Mouse (Mus musculus) CH12.LX (cell line): ENCODE results near the gene Fam198a. TPM values are rescaled to one million over a fixed set of nuclear protein-coding genes. Genes with fewer than 3 reads are reported as not detected.

Experiments used
- DNase-seq: peaks from one replicate; pipeline ENCODE4 v3.0.0-alpha.2; 2013; ENCODE audit errors: extremely low read depth
- H3K27ac ChIP-seq: 2 replicates; pipeline ENCODE4 v1.5.1; 2012; ENCODE audit warnings: low read depth, mild to moderate bottlenecking, control low read depth, moderate library complexity; ENCODE audit not compliant: insufficient read depth
- H3K27me3 ChIP-seq: replicated peaks from 2 replicates; pipeline ENCODE3; 2012; ENCODE audit warnings: inconsistent platforms
- H3K36me3 ChIP-seq, 2 experiments: replicated peaks in 1 of 2; 2 replicates each; pipeline versions ENCODE3 to v1.6.1; 2012; ENCODE audit warnings: inconsistent platforms in 1 of 2, low read length in 1 of 2, mild to moderate bottlenecking in 1 of 2, mixed read lengths in 1 of 2, moderate library complexity in 1 of 2; ENCODE audit not compliant: control insufficient read depth in 1 of 2, insufficient read depth in 1 of 2
- H3K4me1 ChIP-seq, 2 experiments: 2 replicates each; pipeline ENCODE4 v1.6.1; 2012; ENCODE audit warnings: inconsistent platforms in 1 of 2, moderate library complexity in 1 of 2; ENCODE audit not compliant: insufficient read depth in 2 of 2, control insufficient read depth in 1 of 2
- H3K4me2 ChIP-seq: 2 replicates; pipeline ENCODE4 v1.6.1; 2012; ENCODE audit warnings: low read depth, mild to moderate bottlenecking, control low read depth; ENCODE audit not compliant: poor library complexity, insufficient read depth, severe bottlenecking
- H3K4me3 ChIP-seq, 3 experiments: fragments of 150-350 bp in 1 of 3; sonication (generic) in 1 of 3; replicated peaks in 1 of 3; 2 replicates each; pipeline versions ENCODE3 to v1.5.1; 2011 to 2012; ENCODE audit warnings: low read depth in 2 of 3, low read length in 2 of 3, mild to moderate bottlenecking in 2 of 3, moderate library complexity in 2 of 3, control low read depth in 1 of 3, improper control_type of control experiment in 1 of 3, inconsistent platforms in 1 of 3, mixed read lengths in 1 of 3; ENCODE audit not compliant: poor library complexity in 1 of 3
- H3K79me2 ChIP-seq: replicated peaks from 2 replicates; pipeline ENCODE4 v1.6.1; 2012; ENCODE audit warnings: mild to moderate bottlenecking, moderate library complexity; ENCODE audit not compliant: control insufficient read depth, poor library complexity, insufficient read depth, severe bottlenecking; ENCODE audit errors: extremely low read depth
- H3K9ac ChIP-seq: 2 replicates; pipeline ENCODE4 v1.6.1; 2012; ENCODE audit warnings: low read depth, mild to moderate bottlenecking, control low read depth, moderate library complexity; ENCODE audit not compliant: insufficient read depth
- H3K9me3 ChIP-seq: replicated peaks from 2 replicates; pipeline ENCODE3; 2012; ENCODE audit warnings: low read length, inconsistent platforms, mixed read lengths
- BHLHE40 ChIP-seq: IDR thresholded peaks from 2 replicates; pipeline ENCODE4 v1.6.1; 2011; ENCODE audit warnings: mild to moderate bottlenecking, low read depth, low read length, improper control_type of control experiment
- CHD1 ChIP-seq: IDR thresholded peaks from 2 replicates; pipeline ENCODE4 v1.6.1; 2012; ENCODE audit warnings: low read depth, low read length, improper control_type of control experiment, inconsistent platforms
- CTCF ChIP-seq, 2 experiments: IDR thresholded peaks in 1 of 2; conservative IDR thresholded peaks in 1 of 2; 2 replicates each; pipeline ENCODE4 v1.5.1; 2011 to 2012; ENCODE audit warnings: low read depth in 2 of 2, low read length in 2 of 2, improper control_type of control experiment in 1 of 2, inconsistent platforms in 1 of 2, mild to moderate bottlenecking in 1 of 2, moderate library complexity in 1 of 2
- E2F4 ChIP-seq: IDR thresholded peaks from 2 replicates; pipeline ENCODE4 v1.6.1; 2011; ENCODE audit warnings: low read depth, low read length, improper control_type of control experiment; ENCODE audit not compliant: insufficient replicate concordance
- EP300 ChIP-seq: IDR thresholded peaks from 2 replicates; pipeline ENCODE4 v1.6.1; 2011; ENCODE audit warnings: low read length, improper control_type of control experiment
- ETS1 ChIP-seq: conservative IDR thresholded peaks from 2 replicates; pipeline ENCODE4 v1.6.1; 2012; ENCODE audit warnings: low read depth, mild to moderate bottlenecking, inconsistent platforms, low read length, improper control_type of control experiment, moderate library complexity
- GABPA ChIP-seq: IDR thresholded peaks from 2 replicates; pipeline ENCODE4 v1.6.1; 2012; ENCODE audit warnings: low read depth, low read length, improper control_type of control experiment, inconsistent platforms; ENCODE audit not compliant: insufficient replicate concordance
- HCFC1 ChIP-seq: IDR thresholded peaks from 2 replicates; pipeline ENCODE4 v1.6.1; 2012; ENCODE audit warnings: low read depth, mild to moderate bottlenecking, inconsistent platforms, low read length, improper control_type of control experiment
- JUN ChIP-seq: IDR thresholded peaks from 2 replicates; pipeline ENCODE4 v1.6.1; 2011; ENCODE audit warnings: low read depth, mild to moderate bottlenecking, low read length, improper control_type of control experiment, moderate library complexity; ENCODE audit not compliant: insufficient read depth
- KAT2A ChIP-seq: IDR thresholded peaks from 2 replicates; pipeline ENCODE4 v1.6.1; 2012; ENCODE audit warnings: low read length, improper control_type of control experiment, inconsistent platforms; ENCODE audit not compliant: insufficient replicate concordance
- MAFK ChIP-seq: IDR thresholded peaks from 2 replicates; pipeline ENCODE4 v1.6.1; 2011; ENCODE audit warnings: low read length, improper control_type of control experiment; ENCODE audit not compliant: insufficient replicate concordance
- MAX ChIP-seq: IDR thresholded peaks from 2 replicates; pipeline ENCODE4 v1.6.1; 2011; ENCODE audit warnings: low read length, improper control_type of control experiment
- MAZ ChIP-seq: IDR thresholded peaks from 2 replicates; pipeline ENCODE4 v1.6.1; 2012; ENCODE audit warnings: low read depth, mild to moderate bottlenecking, inconsistent platforms, low read length, improper control_type of control experiment, moderate library complexity
- MEF2A ChIP-seq: IDR thresholded peaks from 2 replicates; pipeline ENCODE4 v1.6.1; 2014; ENCODE audit warnings: low read depth, mild to moderate bottlenecking, inconsistent platforms, low read length, improper control_type of control experiment, borderline replicate concordance
- MXI1 ChIP-seq: IDR thresholded peaks from 2 replicates; pipeline ENCODE4 v1.6.1; 2011; ENCODE audit warnings: mild to moderate bottlenecking, low read depth, low read length, improper control_type of control experiment
- MYC ChIP-seq: IDR thresholded peaks from 2 replicates; pipeline ENCODE4 v1.6.1; 2011; ENCODE audit warnings: low read depth, mild to moderate bottlenecking, improper control_type of control experiment, low read length
- NELFE ChIP-seq: IDR thresholded peaks from 2 replicates; pipeline ENCODE4 v1.6.1; 2011; ENCODE audit warnings: low read depth, low read length, improper control_type of control experiment
- PAX5 ChIP-seq: IDR thresholded peaks from 2 replicates; pipeline ENCODE4 v1.6.1; 2012; ENCODE audit warnings: low read length, inconsistent platforms, mixed read lengths
- POLR2A ChIP-seq: IDR thresholded peaks from 2 replicates; pipeline ENCODE4 v1.6.1; 2011; ENCODE audit warnings: low read depth, mild to moderate bottlenecking, improper control_type of control experiment, low read length
- RAD21 ChIP-seq: IDR thresholded peaks from 2 replicates; pipeline ENCODE4 v1.6.1; 2011; ENCODE audit warnings: low read depth, mild to moderate bottlenecking, low read length, improper control_type of control experiment, moderate library complexity
- SIN3A ChIP-seq: IDR thresholded peaks from 2 replicates; pipeline ENCODE4 v1.6.1; 2012; ENCODE audit warnings: low read length, improper control_type of control experiment, inconsistent platforms
- TBP ChIP-seq: conservative IDR thresholded peaks from 2 replicates; pipeline ENCODE4 v1.6.1; 2011; ENCODE audit warnings: low read depth, low read length, improper control_type of control experiment
- UBTF ChIP-seq: IDR thresholded peaks from 2 replicates; pipeline ENCODE4 v1.6.1; 2012; ENCODE audit warnings: low read depth, mild to moderate bottlenecking, inconsistent platforms, low read length, improper control_type of control experiment, moderate library complexity
- USF1 ChIP-seq: IDR thresholded peaks from 2 replicates; pipeline ENCODE4 v1.6.1; 2014; ENCODE audit warnings: low read depth, mild to moderate bottlenecking, inconsistent platforms, low read length, improper control_type of control experiment
- USF2 ChIP-seq: conservative IDR thresholded peaks from 2 replicates; pipeline ENCODE4 v1.6.1; 2011; ENCODE audit warnings: low read depth, low read length, improper control_type of control experiment
- ZC3H11A ChIP-seq: IDR thresholded peaks from 2 replicates; pipeline ENCODE4 v1.6.1; 2012; ENCODE audit warnings: low read depth, mild to moderate bottlenecking, inconsistent platforms, low read length, improper control_type of control experiment
- ZKSCAN1 ChIP-seq: IDR thresholded peaks from 2 replicates; pipeline ENCODE4 v1.6.1; 2012; ENCODE audit warnings: low read depth, inconsistent platforms, low read length, improper control_type of control experiment, borderline replicate concordance
- dilution Hi-C: fragments of 300-500 bp; cut with MboI; formaldehyde crosslinking; loops from 2 replicates; pipeline ENCODE4 v1.14.3; 2020; ENCODE audit warnings: low sequenced_read_pairs; ENCODE audit not compliant: extremely low pct_unique_long_range_greater_than_20kb, extremely low pct_ligation_motif_present
- in situ Hi-C: fragments of 300-500 bp; cut with MboI; formaldehyde crosslinking; loops from 3 replicates; pipeline ENCODE4 v1.14.3; 2019; ENCODE audit warnings: low sequenced_read_pairs, low pct_ligation_motif_present, low pct_unique_long_range_greater_than_20kb, mixed read lengths
- polyA plus RNA-seq: library from polyadenylated mRNA; unstranded; fragments of >175 nt; gene quantifications from 2 replicates; pipeline ENCODE4 v1.2.1, GENCODE M21; 2012; ENCODE audit warnings: low read depth; ENCODE audit not compliant: insufficient read length
- total RNA-seq, 2 experiments: library from RNA; depleted of rRNA; stranded (reverse); fragments of 300-350 nt in 1 of 2; fragments of >200 nt in 1 of 2; gene quantifications; 2 replicates each; pipeline ENCODE4 v1.2.3; 2012 to 2014

The Fam198a gene
- total and polyA plus RNA-seq, 3 experiments, result 0.40 to 0.93 (median 0.59) TPM

DNA sequence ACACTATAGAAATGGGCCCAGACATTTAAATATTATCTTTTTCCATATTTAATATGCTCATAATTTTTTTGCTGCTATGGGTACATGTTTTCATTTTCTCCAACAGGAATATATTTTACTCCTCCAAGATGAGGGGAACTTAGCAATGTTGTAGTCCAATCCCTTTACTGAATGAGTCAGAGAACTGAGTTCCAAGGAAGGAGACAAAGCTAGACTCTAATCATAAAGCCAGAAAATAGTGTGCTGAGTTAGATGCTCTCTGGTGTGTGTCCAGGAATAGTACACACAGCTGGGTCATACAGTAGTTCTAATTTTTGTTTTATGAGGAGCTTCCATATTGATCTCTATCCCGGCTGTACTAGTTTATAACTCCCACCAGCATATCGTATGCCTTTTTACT is 55.4 kb downstream of the Fam198a start:
- Histone ChIP-seq H3K9ac (no peak overlapping the region), H3K4me2 (no peak overlapping the region), H3K36me3 (no peaks in the 10 kb centered on the region), H3K4me3 (no peak overlapping the region), H3K27me3 (peaks cover 51% of the 10 kb centered on the region), H3K79me2 (no peaks in the 10 kb centered on the region), H3K27ac (no peak overlapping the region), H3K4me1 (no peaks in the 10 kb centered on the region), H3K9me3 (peaks cover under 1% of the 10 kb centered on the region)
- TF ChIP-seq POLR2A, result no peak
- TF ChIP-seq E2F4, result no peak
- TF ChIP-seq KAT2A, result no peak
- TF ChIP-seq SIN3A, result no peak
- no peak for TF ChIP-seq EP300
- no peak for TF ChIP-seq USF2
- TF ChIP-seq UBTF, result no peak
- TF ChIP-seq MXI1, result no peak
- TF ChIP-seq PAX5, result no peak
- dilution Hi-C loops (no loop called here), in situ Hi-C loops (no loop called here)
- DNase-seq, result no peak

DNA sequence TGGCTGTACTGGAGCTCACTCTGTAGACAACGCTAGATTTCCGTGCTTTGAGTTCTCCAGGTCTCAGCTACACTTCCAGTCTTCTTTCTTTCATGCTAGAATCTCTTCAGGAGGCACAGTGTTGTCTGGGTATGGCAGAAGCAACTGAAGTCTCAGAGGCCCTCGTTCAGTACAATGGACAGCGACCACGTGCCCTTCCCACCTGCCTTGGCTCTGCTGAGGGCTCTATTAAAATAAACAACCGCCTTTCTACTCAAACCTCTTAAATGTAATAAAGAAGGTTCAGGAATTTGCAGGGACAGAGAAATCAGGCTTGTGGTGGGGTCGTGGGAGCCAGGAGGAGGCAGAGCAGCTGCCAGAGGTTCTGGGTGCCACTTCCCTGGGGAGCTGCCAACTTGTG is 55.8 kb downstream of the Fam198a start:
- TF ChIP-seq CHD1 (no peak), TBP (no peak), PAX5 (no peak), GABPA (no peak), CTCF (conservative IDR thresholded peaks at IDR 0.05 in 1 of 2, IDR thresholded peaks at IDR 0.05 in 1 of 2; ENCODE audit: low read depth in 2 of 2, low read length in 2 of 2) (no peak), MAX (peak; percentile 67), MXI1 (peak; percentile 84), E2F4 (no peak), POLR2A (no peak), BHLHE40 (peak; percentile 55), UBTF (no peak), SIN3A (0 out of 2 replicates have a peak, but pooled peaks have one; percentile 35), ZKSCAN1 (no peak), JUN (no peak), MAFK (no peak), ZC3H11A (no peak), MEF2A (no peak), MYC (no peak), NELFE (no peak), HCFC1 (no peak), ETS1 (no peak), KAT2A (no peak), MAZ (no peak), RAD21 (no peak), USF1 (no peak)
- dilution Hi-C loops (no loop called here), in situ Hi-C loops (no loop called here)
- Histone ChIP-seq H3K4me1 (peaks cover 2 to 3% of the 10 kb centered on the region in 2 experiments; a peak in 3 of 4 replicates), H3K4me2 (no peak overlapping the region), H3K9ac (no peak overlapping the region), H3K4me3 (no peak overlapping the region), H3K9me3 (no peaks in the 10 kb centered on the region), H3K27me3 (peaks cover 51% of the 10 kb centered on the region), H3K36me3 (no peaks in the 10 kb centered on the region), H3K27ac (no peak overlapping the region), H3K79me2 (no peaks in the 10 kb centered on the region)
- DNase-seq, result no peak
